Mouse (Mus musculus) testis, postnatal 10 days (tissue): ENCODE results near the gene Gm10300.

Source experiments
- DNase-seq: peaks from one replicate; pipeline ENCODE4 v3.0.0; 2021; ENCODE audit warnings: low spot score

Gm10300 gene

GRCm38 (mm10) chr4:132051321-132052275 lies 22.9 kb upstream of the Gm10300 start:
- no peak for DNase-seq

DNA sequence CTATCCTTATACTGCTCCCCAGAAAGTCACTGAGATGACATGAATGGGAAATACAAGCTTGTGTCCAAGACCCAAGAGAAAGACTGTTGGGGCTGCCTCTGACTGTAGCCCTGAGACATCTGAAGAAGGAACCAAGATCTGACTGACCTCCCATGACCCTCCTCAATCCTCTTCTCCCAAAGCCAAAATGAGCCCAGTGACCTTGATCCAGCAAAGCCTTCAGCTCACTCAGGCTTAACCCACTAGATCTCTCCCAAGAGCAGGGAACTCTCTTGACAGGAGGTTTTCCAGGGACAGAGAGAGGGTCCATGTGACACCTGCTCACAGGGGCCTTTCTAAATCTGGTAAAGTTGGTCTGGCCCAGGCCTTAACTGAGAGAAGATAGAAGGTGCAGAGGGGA lies 17.2 kb upstream of the Gm10300 start:
- DNase-seq, result no peak

GRCm38 (mm10) chr4:132059541-132059940 lies 15.0 kb upstream of the Gm10300 start:
- no peak for DNase-seq

DNA sequence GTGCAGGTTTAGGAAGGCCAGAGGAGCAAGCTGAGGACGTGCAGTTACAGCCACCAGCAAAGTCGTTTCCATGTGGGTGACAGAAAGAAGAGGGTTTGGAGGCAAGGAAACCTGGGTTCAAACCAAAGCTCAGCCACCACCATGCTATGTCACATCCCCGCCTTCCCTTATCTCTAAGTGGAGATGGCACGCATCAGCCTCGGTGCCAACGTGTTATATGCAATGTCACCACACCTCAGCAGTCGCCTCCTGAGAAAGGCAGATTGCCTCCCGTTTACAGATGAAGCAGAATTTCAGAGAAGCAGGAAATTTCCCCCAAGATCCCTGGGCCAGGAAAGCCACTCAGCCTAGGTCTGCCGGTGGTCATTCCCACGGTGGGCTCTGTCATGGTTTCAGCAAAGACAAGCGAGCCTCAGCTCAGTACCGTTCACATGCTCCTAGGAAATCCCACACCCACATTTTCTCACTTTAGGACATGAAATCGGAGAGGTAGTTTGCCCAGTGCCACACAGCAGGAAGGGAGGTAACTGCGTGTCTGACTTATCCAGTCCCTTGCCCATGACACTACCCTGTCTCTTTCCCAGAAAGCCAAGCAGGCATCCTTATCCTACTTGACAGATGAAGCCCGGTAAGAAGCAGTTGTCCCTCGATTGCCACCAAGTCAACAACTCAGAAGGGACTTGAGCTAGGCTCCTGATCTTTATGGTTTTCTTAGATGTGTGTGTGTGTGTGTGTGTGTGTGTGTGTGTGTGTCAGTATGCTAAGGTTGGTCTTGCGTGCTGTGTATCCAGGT lies 14.3 kb upstream of the Gm10300 start:
- DNase-seq, result no peak

DNA sequence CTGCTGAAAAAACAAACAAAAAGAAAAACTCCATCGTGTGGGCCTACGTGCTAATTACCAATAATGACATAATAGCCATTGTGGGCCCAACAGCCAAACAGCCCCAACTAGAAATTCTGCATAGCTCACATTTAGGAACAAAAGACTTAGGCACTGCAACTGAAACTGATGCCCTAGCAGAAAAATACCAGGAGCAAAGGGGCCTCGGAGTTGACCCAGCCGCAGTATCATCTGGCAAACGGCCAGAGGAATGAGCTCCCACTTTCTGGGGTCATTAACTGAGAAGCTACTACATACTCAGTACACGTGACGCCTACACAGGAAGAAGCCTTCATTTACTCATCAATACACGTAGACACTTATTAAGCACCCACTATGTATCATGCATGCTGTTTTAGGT lies 12.2 kb upstream of the Gm10300 start:
- no peak for DNase-seq

DNA sequence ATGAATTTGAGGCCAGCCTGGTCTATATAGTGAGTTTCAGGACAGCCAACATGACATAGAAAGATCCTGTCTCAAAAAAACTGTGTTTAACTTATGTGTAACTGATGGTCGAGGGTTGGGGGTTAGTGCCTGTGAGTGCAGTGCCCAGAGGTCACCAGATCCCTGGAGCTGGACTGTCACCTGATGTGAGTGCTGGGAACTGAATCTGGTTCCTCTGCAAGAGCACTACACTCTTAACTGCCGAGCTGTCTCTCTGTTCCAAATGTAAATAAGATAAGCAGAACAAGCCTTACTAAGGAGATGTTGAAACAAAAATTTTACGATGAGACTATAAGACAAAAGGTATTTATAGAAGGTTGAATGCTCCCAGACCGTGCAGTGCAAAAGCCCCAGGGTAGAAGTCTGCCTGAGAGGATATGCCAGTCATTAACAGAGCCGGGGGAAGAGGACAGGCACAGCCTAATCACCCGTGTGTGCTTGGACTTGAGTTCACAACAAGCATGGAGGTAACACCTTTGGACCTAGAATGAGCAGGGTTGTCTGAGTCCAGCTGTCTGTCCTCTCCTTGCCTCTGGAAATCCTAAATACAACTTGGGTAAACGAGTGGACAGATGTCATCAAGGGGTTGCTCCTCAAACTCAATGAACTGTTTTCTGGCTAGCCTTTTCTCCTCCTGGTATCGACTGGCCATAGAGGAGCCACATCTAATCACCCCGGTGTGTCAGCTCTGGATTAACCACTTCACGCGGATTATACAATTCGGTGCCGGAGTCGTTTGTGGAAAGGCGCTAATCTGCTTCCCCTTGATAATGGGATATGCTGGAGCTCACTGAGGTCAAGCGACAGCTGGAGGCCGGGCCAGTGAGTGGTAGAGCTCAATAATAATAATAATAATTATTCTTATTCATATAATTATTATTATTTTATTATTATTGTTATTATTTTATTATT lies 11.3 kb upstream of the Gm10300 start:
- DNase-seq, result no peak

GRCm38 (mm10) chr4:132064550-132064949 lies 9.9 kb upstream of the Gm10300 start:
- DNase-seq, result no peak

DNA sequence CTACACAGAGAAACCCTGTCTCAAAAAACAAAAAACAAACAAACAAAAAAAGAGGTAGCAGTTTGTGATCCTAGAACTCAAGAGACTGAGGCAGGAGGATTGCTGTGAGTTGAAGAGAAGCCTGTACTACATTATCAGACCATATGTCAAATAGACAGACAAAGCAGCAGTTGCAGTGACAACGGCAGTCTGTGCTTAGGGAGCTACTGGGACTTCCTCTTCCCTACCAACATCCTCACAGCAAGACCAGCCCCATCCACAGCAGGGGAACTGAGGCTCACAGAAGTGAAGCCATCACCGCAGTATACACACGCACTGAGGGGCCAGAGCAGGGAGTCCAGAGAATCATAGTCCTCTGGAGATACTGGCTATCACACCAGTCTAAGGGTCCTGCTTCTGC lies 8.9 kb upstream of the Gm10300 start:
- no peak for DNase-seq

GRCm38 (mm10) chr4:132066101-132066773 lies 8.3 kb upstream of the Gm10300 start:
- DNase-seq, result peak; percentile 72

DNA sequence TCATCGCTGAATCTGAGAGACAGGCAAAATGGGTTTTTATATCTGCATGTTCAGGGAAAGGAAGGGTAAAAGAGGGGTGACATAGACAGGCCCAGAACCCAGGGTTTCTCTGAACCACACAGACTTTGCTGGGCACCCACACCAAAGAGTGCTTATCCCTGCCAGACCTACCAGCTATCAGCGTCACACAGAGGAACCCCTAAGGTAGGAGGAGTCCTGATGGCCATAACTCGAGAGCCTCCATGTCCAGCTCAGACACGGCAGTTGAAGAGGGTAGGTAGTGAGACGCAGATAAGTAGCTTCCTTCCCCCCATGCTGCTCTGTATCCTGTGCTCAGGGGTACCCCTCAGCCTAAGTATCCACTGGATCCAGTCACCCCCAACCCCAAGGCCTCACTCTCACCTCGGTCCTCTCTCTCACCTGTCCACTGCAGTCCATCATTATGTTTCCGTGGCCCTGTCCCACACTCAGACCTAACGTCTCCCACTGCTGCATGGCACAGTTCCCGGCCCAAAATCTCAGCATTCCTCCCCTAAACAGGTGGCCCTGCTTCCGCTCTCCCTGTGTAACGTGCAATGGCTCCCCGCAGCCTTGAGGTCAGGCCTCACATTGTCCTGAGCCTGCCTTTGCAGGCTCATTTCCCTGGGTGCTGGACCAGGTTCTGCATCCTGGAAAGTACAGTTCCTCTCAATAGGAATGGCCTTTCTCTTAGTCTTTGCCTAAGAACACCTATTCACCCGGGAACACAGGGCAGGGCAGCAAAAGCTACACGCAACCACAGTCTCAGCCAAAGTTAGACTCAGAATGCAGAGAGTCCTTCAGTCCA lies 7.2 kb upstream of the Gm10300 start:
- DNase-seq, result no peak

DNA sequence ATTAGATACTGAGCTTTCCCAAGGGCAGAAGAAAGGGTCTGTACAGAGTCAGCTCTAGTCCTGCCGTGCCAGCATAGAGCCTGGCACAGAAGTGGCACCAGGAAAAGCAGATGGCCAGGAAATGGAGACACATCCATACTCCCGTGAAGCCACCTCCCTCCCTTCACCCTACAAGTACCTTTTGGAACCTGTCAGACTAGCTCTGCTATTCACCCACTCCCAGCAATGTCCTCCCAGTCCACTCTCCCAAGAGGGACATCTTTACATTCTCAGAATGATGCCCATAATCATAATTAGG lies 6.6 kb upstream of the Gm10300 start:
- no peak for DNase-seq

DNA sequence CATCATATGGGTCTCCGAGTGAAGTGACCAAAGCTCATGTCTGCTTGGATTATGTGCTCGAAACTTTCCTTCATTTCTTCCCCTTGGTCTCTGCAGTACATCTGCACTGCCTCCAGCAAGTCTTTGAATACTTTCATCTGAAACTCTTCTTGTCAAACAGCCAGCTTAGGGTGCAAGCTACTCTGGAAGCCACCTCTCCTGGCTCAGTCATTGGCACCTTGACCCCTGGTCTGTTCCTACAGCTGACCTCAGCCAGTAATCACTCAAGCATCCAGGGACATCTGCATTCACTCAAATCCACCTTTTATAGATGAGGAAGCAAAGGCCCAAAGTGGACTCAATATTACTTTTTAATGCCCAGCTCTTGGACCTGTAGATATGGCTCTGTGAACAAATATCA lies 2.8 kb upstream of the Gm10300 start:
- no peak for DNase-seq

GRCm38 (mm10) chr4:132072156-132072555 lies 2.3 kb upstream of the Gm10300 start:
- no peak for DNase-seq

- no peak for DNase-seq
Measured at GRCm38 (mm10) chr4:132072946-132073345, 1.6 kb upstream of the Gm10300 start.

DNA sequence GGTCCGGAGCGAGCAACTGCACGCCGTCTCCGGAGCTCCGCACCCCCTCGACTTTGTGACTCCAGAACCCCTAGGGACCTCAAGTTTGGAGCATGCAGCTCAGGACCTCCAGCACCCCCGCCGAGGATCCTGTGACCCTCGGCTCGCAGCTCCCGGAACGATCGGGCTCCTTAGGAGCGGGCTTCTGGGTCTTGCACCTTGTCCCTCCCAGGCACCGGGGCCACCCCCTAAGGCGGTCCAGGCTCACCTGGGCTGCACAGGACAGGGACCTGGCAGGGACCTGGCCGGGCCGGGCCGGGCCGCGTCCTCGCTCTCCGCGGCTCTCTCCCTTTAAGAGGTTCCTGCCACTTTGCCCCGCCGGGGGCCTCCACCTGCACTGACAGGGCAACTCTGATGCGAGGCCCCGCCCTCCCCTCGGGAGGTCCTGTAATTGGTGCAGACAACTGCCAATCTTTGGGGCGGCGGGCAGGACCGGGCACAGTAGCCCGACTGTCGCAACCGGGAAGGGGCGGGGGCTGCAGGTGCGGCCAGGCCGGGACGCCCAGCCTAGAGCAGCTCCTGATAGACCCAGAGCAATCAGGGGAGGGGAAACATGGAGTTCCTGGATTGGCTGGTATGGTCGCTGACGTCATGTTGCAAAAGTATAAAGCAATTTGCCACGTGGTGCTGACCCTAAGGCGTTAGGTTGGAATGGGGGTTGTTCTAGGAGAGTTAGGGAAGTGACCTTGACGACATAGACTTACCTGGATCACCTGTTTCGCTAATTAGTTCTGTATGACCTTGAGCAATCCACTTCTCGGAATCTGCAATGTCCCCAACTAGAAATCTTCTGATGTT lies 654 bp downstream of the Gm10300 start, which contains the start of gene Epb41:
Epb41 (minus strand) TSS at position 389 of the 837 bp plus-strand sequence.
- DNase-seq, result peak; percentile 94

- no peak for DNase-seq
Measured at GRCm38 (mm10) chr4:132075796-132076195, 1.3 kb downstream of the Gm10300 start.

DNA sequence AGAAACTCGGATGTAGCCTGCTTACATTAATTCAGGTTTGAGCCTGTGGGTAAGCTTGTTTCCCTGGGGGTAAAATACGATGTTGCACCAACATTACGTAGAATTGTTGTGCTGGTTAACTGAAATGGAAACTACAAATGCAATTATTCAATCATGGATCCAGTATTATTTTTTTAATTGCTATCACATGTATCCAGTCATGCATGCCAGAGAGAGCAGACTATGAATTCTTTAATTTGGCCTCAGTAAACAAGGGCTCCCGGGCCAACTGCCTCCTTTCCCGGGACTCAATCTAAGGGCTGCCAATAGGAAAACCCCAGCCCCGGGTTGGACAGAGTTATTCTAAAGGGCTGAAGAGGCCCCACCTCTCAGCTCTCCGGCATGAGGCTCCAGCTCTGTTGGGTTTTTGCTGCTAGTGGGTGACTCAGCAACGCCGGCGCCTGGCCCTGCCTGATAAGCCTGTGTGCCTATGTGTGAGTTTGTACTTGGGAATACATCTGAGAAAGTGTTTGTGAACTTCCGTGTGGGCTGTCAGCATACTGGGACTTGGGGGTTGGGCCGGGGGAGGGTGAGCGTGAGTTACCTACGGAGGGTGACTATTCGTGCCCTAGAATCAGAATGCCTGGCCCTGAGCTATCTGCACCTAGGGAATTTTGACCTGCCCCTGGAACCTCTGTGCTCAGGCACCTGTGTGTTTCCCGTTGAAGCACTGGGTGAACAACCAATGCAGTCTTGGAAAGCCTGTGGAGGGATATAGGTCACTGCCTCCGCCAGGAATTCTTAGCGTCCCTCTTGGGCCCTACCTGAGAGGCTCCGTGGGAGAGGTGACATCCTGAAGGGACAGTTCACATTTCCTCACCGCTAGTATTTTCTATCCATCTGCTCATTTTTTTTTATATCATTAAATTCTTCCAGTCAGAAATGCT lies 2.2 kb downstream of the Gm10300 start:
- DNase-seq, result peak; percentile 51

DNA sequence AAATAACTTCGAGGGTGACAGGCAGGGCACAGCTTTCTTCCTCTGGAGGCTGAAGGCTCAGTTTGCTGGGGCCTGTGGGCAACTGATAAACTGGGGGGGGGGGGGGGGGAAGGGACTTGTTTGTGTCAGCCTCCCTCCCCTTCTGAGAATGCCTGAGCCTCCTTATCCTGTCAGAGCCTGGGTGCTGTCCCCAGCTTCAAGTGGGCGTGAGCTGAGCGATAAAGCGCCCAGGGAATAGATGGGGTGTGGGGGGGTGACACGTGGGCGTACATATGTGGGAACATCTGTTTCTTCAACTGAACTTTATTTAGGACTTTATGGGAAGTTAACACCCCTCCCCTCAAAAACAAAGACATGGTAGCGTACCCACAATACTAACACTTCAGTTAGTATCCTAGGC lies 2.9 kb downstream of the Gm10300 start:
- no peak for DNase-seq
